Mouse (Mus musculus): ENCODE results near the gene Slamf7.

DNA sequence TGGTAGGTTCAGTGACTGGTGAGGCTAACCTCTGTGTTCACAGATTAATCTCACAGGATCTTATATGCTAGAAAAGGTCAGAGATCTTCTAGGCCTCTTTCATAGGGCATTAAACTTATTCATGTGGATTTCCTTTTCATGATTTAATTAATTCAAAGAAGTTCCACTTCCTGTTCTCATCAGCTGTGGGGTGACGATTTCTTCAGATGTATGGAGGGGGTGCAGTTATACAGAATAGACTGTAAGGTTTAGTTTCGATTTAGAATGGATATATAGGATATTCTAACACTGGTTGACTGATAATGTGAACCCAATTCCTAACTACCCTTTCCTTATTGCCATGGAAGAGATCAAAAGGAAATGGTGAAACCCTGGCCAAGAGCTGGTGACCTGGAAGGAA is 8.6 kb upstream of the Slamf7 start:
- TF ChIP-seq POLR2AphosphoS2 (IDR thresholded peaks at IDR 0.05; ENCODE audit: low read depth, low read length): no peak
- TF ChIP-seq GABPA (IDR thresholded peaks at IDR 0.05; ENCODE audit: insufficient replicate concordance, low read depth, low read length): no peak
- TF ChIP-seq EP300 (IDR thresholded peaks at IDR 0.05; ENCODE audit: low read length): no peak
- TF ChIP-seq CTCF (conservative IDR thresholded peaks at IDR 0.05 in 1 of 2, IDR thresholded peaks at IDR 0.05 in 1 of 2; ENCODE audit: low read depth in 2 of 2, low read length in 2 of 2): no peak
- TF ChIP-seq SMC3 (IDR thresholded peaks at IDR 0.05; ENCODE audit: low read depth, low read length): no peak
- no peak for TF ChIP-seq NRF1 (IDR thresholded peaks at IDR 0.05; ENCODE audit: low read depth, low read length)
- no peak for TF ChIP-seq MAX (IDR thresholded peaks at IDR 0.05; ENCODE audit: low read length)
- TF ChIP-seq NELFE (IDR thresholded peaks at IDR 0.05; ENCODE audit: low read depth, low read length): no peak
